Mouse (Mus musculus): ENCODE data around the gene Arl16.

DNA sequence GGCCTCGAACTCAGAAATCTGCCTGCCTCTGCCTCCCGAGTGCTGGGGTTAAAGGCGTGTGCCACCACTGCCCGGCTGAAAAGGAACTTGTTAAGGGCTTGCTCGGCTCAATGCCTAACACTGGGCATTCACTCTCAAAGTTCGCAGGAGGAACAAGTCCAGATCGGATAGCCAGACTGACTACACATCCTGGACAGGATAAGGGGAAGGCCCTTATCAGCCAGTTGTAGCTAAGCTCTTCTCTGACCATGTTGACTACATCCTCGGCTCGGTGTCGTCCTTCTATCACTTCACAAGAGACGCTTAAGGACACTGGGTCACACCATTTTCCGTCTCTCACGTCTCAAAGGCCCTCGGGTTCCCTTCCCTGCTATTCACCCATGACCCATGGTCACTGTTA, 10.0 kb downstream of the Arl16 start:
- no peak for TF ChIP-seq CTCF (IDR thresholded peaks at IDR 0.05; ENCODE audit: low read depth)
- no peak for TF ChIP-seq EP300 (IDR thresholded peaks at IDR 0.05; ENCODE audit: low read depth)

Data from liver, embryonic 14.5 days (tissue).